Mouse (Mus musculus) kidney, embryonic 16.5 days (tissue): ENCODE results near the gene Fmn2. TPM values are rescaled to one million over a fixed set of nuclear protein-coding genes. Genes with fewer than 3 reads are reported as not detected.
A peak's percentile ranks its signal among the peaks of the same experiment; 100 is the strongest.

Experiments
- ATAC-seq: fragments of 200-750 bp; cut with Nextera tagmentation; 2 replicates; pipeline ENCODE4 v1.8.0; 2017; ENCODE audit warnings: moderate TSS enrichment; ENCODE audit not compliant: low FRiP score, low TSS enrichment
- H3K27ac ChIP-seq: fragments of 300-500 bp; sonication (generic); 2 replicates; pipeline ENCODE4 v1.5.1; 2014; ENCODE audit warnings: low read length
- H3K27me3 ChIP-seq: fragments of 300-500 bp; sonication (generic); 2 replicates; pipeline ENCODE4 v1.6.1; 2014; ENCODE audit warnings: low read length, control low read depth, mixed read lengths; ENCODE audit not compliant: insufficient read depth
- H3K36me3 ChIP-seq: fragments of 300-500 bp; sonication (generic); 2 replicates; pipeline ENCODE4 v1.6.1; 2014; ENCODE audit warnings: low read length, control low read depth, mixed read lengths; ENCODE audit not compliant: insufficient read depth
- H3K4me1 ChIP-seq: fragments of 300-500 bp; sonication (generic); 2 replicates; pipeline ENCODE4 v1.6.1; 2014; ENCODE audit warnings: low read length, control low read depth, mixed read lengths; ENCODE audit not compliant: insufficient read depth
- H3K4me2 ChIP-seq: fragments of 300-500 bp; sonication (generic); replicated peaks from 2 replicates; pipeline ENCODE4 v1.6.1; 2014; ENCODE audit warnings: low read depth, low read length
- H3K4me3 ChIP-seq: fragments of 300-500 bp; sonication (generic); 2 replicates; pipeline ENCODE4 v1.5.1; 2014; ENCODE audit warnings: mild to moderate bottlenecking, low read length
- H3K9ac ChIP-seq: fragments of 300-500 bp; sonication (generic); replicated peaks from 2 replicates; pipeline ENCODE4 v1.6.1; 2014; ENCODE audit warnings: low read length
- H3K9me3 ChIP-seq: fragments of 300-500 bp; sonication (generic); 2 replicates; pipeline ENCODE4 v1.6.1; 2016; ENCODE audit warnings: low read length, control low read depth
- WGBS: fragments of 180-500 bp; shearing (Covaris S2); extraction: QIAGEN DNeasy Blood & Tissue Kit; methylation state at CpG from one replicate; pipeline ENCODE4 v1.1.7; 2014; 5-methylcytosine and 5-hydroxymethylcytosine counted together
- polyA plus RNA-seq: library from polyadenylated mRNA; unstranded; fragments of >200 nt; fragmentation: Nextera tagmentation; extraction: Ambion mirVana; gene quantifications from 2 replicates; pipeline ENCODE4 v1.2.1, GENCODE M21; 2015

Gene Fmn2
- polyA plus RNA-seq, 1 experiment from 2014 or later, result 0.47 TPM

GRCm38 (mm10) chr1:174811846-174812245 is 310.2 kb downstream of the Fmn2 start:
- Histone ChIP-seq H3K4me2 (no peak overlapping the region), H3K27me3 (no peaks in the 10 kb centered on the region), H3K36me3 (no peaks in the 10 kb centered on the region), H3K9ac (no peak overlapping the region), H3K9me3 (no peaks in the 10 kb centered on the region), H3K27ac (no peak overlapping the region), H3K4me1 (no peaks in the 10 kb centered on the region), H3K4me3 (no peak overlapping the region)
- no peak for ATAC-seq
- WGBS, result 80% methylated on average over 4 of the region's 4 CpGs

- Histone ChIP-seq H3K27me3 (no peaks in the 10 kb centered on the region), H3K9me3 (no peaks in the 10 kb centered on the region), H3K27ac (no peak overlapping the region), H3K36me3 (no peaks in the 10 kb centered on the region), H3K4me1 (no peaks in the 10 kb centered on the region), H3K4me3 (no peak overlapping the region), H3K4me2 (no peak overlapping the region), H3K9ac (no peak overlapping the region)
- no peak for ATAC-seq
- 40% methylated on average over 8 of the region's 8 CpGs for WGBS
Observed at GRCm38 (mm10) chr1:174826562-174826961, 324.9 kb downstream of the Fmn2 start.

DNA sequence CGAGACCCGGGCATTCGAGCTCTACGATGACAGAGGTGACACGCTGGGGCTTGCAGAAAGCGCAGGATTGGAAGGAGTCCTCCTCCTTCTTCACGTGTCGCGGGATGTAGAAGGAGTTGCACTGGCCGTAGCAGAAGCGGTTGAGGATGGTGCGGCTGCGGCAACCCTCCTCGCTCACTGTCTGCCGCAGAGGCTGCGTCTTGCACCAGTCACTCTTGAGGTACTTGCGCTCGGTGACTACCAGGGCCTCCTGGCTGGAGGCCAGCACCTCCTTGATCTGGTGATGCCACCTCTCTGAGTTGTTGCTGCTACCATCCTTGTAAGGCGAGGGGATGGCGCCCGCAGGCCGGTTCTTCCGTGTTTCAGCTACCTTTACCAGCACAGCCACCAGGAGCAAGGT is 335.2 kb downstream of the Fmn2 start:
- Histone ChIP-seq H3K9me3 (no peaks in the 10 kb centered on the region), H3K4me2 (no peak overlapping the region), H3K27ac (no peak overlapping the region), H3K27me3 (no peaks in the 10 kb centered on the region), H3K9ac (no peak overlapping the region), H3K36me3 (no peaks in the 10 kb centered on the region), H3K4me1 (no peaks in the 10 kb centered on the region), H3K4me3 (no peak overlapping the region)
- WGBS, result 93% methylated on average over 23 of the region's 23 CpGs
- ATAC-seq, result no peak

- Histone ChIP-seq H3K9me3 (no peaks in the 10 kb centered on the region), H3K4me3 (no peak overlapping the region), H3K36me3 (no peaks in the 10 kb centered on the region), H3K9ac (no peak overlapping the region), H3K4me1 (no peaks in the 10 kb centered on the region), H3K27ac (no peak overlapping the region), H3K4me2 (no peak overlapping the region), H3K27me3 (no peaks in the 10 kb centered on the region)
- WGBS, result 80% methylated on average over 6 of the region's 6 CpGs
- ATAC-seq, result no peak
Observed at GRCm38 (mm10) chr1:174844786-174845185, 343.2 kb downstream of the Fmn2 start.

DNA sequence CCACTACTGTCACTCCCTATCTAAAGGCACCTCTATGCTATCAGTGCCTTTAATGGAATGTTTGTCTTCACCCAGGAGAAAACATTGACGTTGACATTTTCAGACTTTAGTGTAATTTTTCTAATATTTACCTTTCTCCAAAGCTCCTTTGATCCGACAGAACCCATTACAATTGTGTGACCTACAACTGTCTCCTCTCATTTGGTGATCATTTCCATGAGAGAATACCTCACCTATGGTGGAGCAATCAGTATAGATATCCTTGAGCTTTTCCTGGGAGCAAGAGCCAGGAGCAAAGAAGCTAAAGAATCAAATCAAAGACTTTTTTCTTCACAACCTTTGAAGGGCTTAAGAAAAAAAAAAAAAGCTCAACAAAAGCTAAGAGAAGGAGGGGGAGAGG is 354.6 kb downstream of the Fmn2 start:
- Histone ChIP-seq H3K27ac (no peak overlapping the region), H3K27me3 (no peaks in the 10 kb centered on the region), H3K9ac (no peak overlapping the region), H3K4me2 (no peak overlapping the region), H3K4me1 (peaks cover 8% of the 10 kb centered on the region; the same call in 1 of the 2 replicates), H3K4me3 (no peak overlapping the region), H3K36me3 (no peaks in the 10 kb centered on the region), H3K9me3 (no peaks in the 10 kb centered on the region)
- WGBS, result 73% methylated on average over 2 of the region's 2 CpGs
- ATAC-seq, result no peak

DNA sequence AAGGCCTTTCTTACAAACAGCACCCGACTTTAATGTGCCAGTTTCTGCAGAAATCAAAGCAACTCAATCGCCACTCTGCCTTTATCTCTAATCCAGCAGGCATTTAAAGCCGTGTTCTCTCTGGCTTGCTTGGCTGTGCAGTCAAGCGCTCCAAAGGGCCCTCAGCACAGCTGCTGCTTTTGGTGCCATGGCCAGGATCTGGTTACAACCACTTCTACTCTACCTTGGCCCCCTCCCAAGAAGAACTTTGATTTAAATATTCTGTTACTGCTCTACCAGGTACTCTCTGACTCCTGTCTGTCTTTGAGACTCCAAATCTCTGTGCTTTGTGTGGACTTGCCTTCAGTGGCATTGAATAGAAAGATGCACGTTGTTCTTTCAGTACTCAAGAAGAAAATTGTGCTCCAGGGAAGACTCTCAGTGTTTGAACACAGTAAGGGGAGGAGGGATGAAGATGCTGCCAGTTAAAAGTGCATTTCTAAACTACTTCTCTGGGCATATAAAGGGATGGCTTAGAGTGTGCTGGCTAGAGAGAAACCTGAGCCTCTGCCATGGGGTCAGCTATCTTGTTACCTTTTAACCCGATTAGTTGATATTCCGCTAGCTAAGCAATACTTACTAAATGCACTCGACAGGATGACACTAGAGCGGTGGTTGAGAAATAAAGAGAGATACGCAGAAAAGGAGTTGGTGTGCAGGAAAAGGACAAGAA is 358.9 kb downstream of the Fmn2 start:
- ATAC-seq, result peak; percentile 97
- H3K36me3 ChIP-seq, result no peaks in the 10 kb centered on the region
- H3K9me3 ChIP-seq, result no peaks in the 10 kb centered on the region
- H3K27me3 ChIP-seq, result no peaks in the 10 kb centered on the region
- no peak overlapping the region for H3K9ac ChIP-seq
- H3K27ac ChIP-seq, result no peak overlapping the region
- no peak overlapping the region for H3K4me3 ChIP-seq
- no peak overlapping the region for H3K4me2 ChIP-seq
- H3K4me1 ChIP-seq, result peaks cover 8% of the 10 kb centered on the region; the same call in 1 of the 2 replicates
- 44% methylated on average over 10 of the region's 10 CpGs for WGBS

Other genes with a start within 250 kb of the Fmn2 start
- not detected in 2 replicates for gene Olfr419, start 249.8 kb upstream of the Fmn2 start, polyA plus RNA-seq
- gene Mptx1, start 171.3 kb upstream of the Fmn2 start, polyA plus RNA-seq, result not detected in 2 replicates
- gene Olfr417, start 136.7 kb upstream of the Fmn2 start, polyA plus RNA-seq, result not detected in 2 replicates
- gene Olfr248, start 110.8 kb upstream of the Fmn2 start, polyA plus RNA-seq, result not detected in 2 replicates
- gene Olfr414, start 77.8 kb upstream of the Fmn2 start, polyA plus RNA-seq, result not detected in 2 replicates
- not detected in 2 replicates for gene Olfr220, start 59.7 kb upstream of the Fmn2 start, polyA plus RNA-seq